Mouse (Mus musculus) adrenal gland, adult 2 months (tissue): ENCODE measurements at regions not wholly inside any gene's neighbourhood (a gene's known extent, or its start where the extent isn't known, plus 50 kb on each side); places are given as distances from the start of the nearest gene placed in this dataset.
"Not testable (repeated sequence)": the region's sequence is repeated elsewhere in the genome, so short reads cannot be mapped to it uniquely, and the experiment has no call there.

Experiments used
- DNase-seq: peaks from one replicate; pipeline ENCODE4 v3.0.0; 2021

DNA sequence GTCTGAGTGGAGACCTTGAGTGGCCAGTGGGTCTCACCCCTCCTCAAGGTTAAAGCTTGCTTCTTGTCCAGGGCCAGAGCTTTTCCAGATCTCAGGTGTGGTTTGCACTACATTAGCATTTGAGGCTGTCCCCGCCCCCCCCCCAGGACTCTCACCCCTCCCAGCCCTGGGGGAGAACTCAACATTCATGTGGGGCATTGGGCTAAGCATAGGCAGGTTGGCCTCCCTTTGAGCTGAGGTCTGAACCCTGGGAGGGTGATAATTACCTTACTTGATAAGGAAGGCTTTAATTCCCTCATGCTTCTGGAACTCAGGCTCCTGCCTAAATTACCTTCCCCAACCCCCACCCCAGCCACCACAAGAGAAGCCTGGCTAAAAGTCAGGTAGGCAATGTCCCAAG, 78.9 kb upstream of the Gm21863 start:
- not testable (repeated sequence) for DNase-seq

DNA sequence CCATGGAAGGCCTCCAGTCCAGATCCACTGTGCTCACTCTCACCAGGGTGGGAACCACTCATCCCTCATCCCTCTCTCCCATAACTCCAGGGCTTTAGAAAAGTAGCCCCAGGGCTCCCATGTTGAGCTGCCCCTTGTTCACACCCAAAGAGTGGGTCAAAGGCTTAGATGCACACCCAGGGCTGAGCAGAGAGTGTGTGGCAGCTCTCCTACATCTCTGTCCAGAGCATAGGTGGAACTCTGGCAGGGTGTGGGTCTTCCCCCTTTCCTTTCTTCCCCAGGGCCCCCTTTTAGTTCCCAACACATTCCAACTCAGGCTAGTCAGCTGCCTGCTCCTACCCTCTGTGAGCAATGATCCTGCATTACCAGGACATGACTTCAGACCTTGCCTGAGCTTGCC, 78.1 kb upstream of the Gm21863 start:
- no peak for DNase-seq

- peak; percentile 1 for DNase-seq
Observed at GRCm38 (mm10) chr12:19882386-19882785, 71.9 kb upstream of the Gm21863 start.
